Mouse (Mus musculus) neutrophil, adult 5-6 weeks (primary cell): ENCODE results near the gene Midn. TPM values are rescaled to one million over a fixed set of nuclear protein-coding genes. Genes with fewer than 3 reads are reported as not detected.
A peak's percentile ranks its signal among the peaks of the same experiment; 100 is the strongest.

Experiments used
- ATAC-seq: fragments of 151-379, 151-347 bp; 2 replicates; pipeline ENCODE4 v1.8.0; 2017; ENCODE audit warnings: mild to moderate bottlenecking, moderate TSS enrichment; ENCODE audit not compliant: insufficient number of reproducible peaks, poor library complexity, low FRiP score, severe bottlenecking; ENCODE audit errors: extremely low read depth
- total RNA-seq: library from RNA; stranded (forward); fragments of 200-1000 nt; gene quantifications from 2 replicates; pipeline ENCODE4 v1.2.3, GENCODE M21; 2017

Gene Midn
- total RNA-seq, 1 experiment from 2014 or later, result 126 TPM

DNA sequence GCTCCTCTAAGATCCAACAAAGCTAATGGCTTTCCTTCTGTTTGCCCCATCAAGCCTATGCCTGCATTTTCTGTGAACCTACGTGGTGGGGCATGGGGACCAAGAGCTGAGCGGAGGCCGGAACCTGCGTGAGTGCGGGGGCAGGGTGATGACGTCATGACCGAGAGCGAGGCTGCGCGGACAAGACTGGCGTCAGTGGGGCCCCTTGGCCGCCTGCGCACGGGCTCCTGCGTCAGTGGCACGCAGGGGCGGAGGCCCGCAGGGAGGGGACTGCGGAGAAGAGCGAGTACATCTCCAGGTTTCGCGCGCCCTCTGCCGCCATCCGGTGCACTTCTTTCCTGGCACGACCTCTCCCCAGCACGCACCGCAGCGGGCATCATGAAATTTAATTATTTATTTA is 6.8 kb upstream of the Midn start:
- peak; percentile 79 for ATAC-seq

GRCm38 (mm10) chr10:80141786-80142529 is 6.1 kb upstream of the Midn start:
- ATAC-seq, result peak; percentile 75

GRCm38 (mm10) chr10:80142530-80142925 is 5.5 kb upstream of the Midn start:
- no peak for ATAC-seq

DNA sequence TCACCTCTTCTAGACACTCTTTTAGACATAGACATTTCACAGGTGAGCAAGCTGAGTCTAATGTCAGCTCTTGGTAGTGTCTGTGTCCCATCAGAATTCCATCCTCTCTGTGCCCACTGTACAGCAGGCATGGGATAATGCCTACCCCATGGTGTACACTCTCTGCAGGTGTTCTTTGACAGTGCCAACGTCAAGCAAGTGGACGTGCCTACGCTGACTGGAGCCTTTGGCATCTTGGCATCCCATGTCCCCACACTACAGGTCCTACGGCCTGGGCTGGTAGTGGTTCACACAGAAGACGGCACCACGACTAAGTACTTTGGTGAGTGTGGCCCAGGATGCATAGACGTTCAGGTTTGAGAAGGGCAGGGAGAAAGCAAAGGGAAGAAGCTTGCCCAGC is 4.4 kb upstream of the Midn start:
- no peak for ATAC-seq

- no peak for ATAC-seq
Observed at GRCm38 (mm10) chr10:80144159-80144558, 3.9 kb upstream of the Midn start.

DNA sequence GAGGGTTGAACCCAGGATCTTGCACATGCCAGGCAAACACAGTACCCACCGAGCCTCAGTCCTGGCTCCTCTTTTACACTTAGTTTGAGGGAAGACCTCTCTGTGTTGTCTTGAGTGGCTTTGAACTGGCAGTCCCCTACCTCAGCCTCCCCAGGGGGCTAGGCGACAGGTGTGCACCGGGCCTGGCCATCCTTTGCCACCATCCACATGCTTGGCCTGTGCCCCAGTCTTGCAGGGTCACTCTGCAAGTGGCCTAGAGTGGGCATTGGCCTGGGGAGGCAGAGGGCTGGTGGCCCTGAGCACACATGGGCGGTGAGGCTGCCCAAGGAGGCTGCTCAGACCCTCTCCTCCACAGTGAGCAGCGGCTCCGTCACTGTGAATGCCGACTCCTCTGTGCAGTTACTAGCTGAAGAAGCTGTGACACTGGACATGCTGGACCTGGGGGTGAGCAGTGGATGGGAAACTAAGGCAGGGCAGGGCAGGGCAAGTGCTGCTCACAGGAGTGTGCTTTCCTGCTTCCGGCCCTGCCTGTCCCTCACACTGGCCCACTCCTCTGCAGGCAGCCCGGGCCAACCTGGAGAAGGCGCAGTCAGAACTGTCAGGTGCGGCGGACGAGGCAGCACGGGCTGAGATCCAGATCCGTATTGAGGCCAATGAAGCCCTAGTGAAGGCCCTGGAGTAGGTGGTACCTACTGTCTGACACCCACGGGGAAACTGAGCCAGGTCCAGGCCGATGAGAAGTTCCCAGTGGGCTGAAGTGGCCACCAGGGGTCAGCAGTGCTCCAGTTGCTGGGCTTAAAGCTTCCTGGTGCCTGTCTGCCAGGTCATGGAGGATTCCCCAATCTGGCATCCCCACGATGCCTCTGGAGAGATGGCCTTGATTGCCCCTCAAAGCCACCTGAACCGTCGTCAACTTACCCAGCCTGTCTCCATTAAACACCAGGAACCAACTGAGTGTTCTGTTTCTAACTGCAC is 2.9 kb upstream of the Midn start:
- ATAC-seq, result no peak

GRCm38 (mm10) chr10:80145896-80146295 is 2.2 kb upstream of the Midn start:
- no peak for ATAC-seq

DNA sequence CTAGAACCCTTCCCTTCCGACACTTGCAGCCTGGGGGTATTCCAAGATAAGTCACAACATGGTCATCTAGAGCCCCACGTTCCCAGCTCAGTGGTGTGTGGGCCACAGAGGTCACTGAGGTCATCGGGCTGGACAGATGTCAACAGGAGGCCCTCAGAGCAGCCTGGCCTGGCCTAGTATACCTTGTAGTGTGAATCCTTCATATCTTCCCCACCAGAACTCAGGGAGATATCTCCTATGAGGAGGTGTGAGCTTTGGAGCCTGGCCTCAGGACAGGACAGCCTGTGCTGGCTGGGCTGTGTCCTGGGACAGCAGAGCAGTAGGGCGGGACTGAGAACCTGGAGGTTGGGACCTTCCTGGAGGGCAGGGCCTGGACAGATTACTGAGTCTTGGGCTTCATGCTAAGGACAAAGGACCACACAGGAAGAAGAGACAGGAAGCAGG is 1.5 kb upstream of the Midn start:
- no peak for ATAC-seq

- ATAC-seq, result no peak
Observed at GRCm38 (mm10) chr10:80147146-80147718, 840 bp upstream of the Midn start.

DNA sequence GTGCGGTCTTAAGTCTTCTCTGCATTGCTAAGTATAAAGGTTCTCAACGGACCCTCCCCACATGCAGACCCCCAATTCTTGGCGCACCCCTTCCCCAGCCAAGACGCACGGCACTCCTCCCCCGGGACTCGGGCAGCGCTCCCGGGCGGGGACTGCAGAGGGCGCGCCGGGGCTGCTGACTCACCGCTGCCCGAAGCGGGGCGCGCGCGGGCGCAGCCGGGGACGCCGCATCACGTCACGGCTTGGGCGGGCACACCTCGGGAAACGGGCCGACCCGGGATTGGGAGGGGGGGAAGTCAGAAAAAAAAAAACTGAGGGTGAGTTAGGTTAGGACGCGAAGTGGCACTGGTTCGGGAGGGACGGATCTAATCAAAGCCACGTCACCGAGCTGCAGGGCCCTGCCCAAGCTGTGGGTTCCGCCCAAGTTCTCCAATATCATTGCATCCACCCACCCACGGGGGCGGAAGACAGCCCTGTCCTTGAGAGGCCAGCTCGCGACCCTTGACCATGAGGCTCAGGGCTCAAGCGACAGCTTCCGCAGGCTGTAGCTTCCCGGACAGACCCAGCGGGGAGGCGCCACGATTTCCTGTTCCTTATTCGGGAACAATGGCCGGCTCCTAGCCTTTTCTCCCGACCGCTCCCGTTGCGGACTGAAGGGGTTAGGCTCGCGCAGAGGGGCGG is 678 bp downstream of the Midn start:
- peak; percentile 34 for ATAC-seq

DNA sequence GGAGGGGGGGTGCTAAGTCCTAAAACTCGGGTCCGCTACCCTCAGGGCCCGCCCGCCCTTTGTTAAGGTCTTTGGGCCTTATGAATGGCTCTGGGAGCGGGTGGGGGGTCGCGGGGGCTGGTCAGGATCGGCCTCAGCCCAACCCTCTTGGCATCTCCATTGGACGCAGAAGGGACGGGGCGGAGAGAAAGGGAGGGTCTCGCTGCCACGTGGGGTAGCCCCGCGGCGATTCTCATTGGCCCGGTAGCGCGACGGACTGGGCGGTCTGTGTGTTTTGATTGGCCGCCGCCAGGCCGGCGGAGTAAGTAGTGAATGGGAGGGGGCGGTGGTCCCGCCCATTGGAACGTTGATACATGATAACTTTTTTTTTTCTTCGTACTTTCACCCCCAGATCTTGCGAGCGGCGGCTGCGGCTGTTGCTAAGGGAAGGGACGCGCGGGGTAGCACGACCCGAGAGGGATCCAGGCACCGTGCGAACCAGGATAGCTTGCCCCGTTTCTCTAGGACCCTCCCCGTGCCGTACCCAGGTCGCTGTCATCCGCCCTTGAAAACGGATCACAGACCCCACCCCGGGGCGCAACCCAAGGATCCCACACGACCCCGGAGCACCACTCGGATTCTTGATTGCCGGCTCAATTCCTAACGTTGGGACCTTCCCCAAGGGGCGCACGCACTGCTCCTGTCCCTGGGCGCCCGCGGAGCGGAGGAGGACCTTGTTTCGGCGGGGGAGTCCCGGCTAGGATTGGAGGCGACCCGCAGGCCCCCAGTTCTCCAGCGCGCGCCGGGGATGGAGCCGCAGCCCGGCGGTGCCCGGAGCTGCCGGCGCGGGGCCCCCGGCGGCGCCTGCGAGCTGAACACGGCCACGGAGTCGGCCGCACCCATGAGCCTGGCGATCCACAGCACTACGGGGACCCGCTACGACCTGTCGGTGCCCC is 1.5 kb downstream of the Midn start:
- ATAC-seq, result peak; percentile 48

GRCm38 (mm10) chr10:80150226-80151210 is 2.4 kb downstream of the Midn start:
- ATAC-seq, result no peak

GRCm38 (mm10) chr10:80151211-80152034 is 3.4 kb downstream of the Midn start:
- peak; percentile 13 for ATAC-seq

DNA sequence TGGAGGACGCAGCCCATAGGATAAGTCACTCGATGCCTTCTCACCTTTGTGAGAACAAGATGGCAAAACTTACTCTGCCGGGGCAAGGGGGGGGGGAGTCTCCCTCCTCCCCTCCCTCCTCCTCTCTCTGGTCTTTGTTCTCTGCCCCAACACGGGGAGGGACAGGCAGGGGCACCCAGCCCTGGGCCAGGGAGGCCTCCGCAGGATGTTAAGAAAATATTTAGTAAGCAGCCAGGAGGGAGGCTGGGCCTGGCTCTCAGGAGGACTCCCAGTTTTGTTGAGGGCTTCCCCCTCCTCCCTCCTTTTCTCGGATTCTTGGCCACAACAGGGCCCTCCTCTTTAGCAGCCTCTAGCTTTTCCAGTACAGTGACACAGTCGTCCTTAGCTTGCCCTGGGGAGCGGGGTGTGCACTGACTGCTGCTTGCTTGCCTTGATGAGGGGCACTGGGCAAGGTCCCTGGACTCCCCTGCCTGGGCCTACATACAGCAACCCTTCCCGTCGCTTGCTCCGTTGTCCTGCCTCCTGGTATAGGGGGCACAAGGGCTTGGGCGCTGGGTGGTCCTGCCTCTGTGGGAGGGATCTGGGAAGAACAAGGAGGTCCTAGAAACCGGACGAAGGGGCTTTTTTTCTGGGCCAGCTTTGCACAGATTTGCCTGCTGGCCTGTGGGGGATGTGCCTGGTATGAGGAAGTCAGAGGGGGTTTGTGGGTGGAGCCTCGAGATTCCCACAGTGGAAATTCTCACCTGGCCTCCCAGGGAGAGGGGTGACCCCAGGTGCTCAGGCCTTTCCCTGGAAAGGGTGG is 4.2 kb downstream of the Midn start:
- no peak for ATAC-seq

DNA sequence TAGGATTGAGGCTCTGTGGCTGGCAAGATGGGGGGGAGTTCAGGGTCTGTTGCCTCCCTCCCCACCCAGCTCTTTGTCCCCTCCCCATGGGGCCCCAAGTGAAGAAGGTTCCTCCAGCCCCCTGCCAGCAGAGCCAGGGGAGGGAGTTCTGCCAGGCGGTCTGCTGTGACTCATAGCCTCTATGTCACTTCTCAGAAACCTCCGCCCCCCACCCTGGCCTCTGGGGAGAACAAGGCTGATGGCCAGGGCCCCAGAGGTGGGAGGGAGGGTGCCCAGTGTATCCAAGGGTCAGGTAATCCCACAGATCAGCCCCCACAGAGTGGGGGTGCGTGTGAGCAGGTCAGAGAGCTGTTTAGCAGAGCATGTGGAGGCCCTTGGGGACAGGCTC is 4.8 kb downstream of the Midn start:
- ATAC-seq, result no peak
